Mouse (Mus musculus) gonadal fat pad, adult 2 months (tissue): ENCODE results near the gene Pgm5. TPM values are rescaled to one million over a fixed set of nuclear protein-coding genes. Genes with fewer than 3 reads are reported as not detected.

ENCODE experiments used
- DNase-seq: peaks from one replicate; pipeline ENCODE4 v3.0.0-alpha.2; 2012; ENCODE audit warnings: low read depth
- polyA plus RNA-seq: library from polyadenylated mRNA; depleted of rRNA; stranded (reverse); fragments of >200 nt; gene quantifications from 2 replicates; pipeline ENCODE4 v1.2.3, GENCODE M21; 2012

The Pgm5 gene
- polyA plus RNA-seq, 1 experiment = 45.2 TPM

- no peak for DNase-seq
Measured at GRCm38 (mm10) chr19:24871037-24871635, 9.5 kb upstream of the Pgm5 start.

- DNase-seq = no peak
Measured at GRCm38 (mm10) chr19:24865436-24865835, 3.8 kb upstream of the Pgm5 start.

GRCm38 (mm10) chr19:24861276-24861611 lies 411 bp downstream of the Pgm5 start:
- DNase-seq = no peak

DNA sequence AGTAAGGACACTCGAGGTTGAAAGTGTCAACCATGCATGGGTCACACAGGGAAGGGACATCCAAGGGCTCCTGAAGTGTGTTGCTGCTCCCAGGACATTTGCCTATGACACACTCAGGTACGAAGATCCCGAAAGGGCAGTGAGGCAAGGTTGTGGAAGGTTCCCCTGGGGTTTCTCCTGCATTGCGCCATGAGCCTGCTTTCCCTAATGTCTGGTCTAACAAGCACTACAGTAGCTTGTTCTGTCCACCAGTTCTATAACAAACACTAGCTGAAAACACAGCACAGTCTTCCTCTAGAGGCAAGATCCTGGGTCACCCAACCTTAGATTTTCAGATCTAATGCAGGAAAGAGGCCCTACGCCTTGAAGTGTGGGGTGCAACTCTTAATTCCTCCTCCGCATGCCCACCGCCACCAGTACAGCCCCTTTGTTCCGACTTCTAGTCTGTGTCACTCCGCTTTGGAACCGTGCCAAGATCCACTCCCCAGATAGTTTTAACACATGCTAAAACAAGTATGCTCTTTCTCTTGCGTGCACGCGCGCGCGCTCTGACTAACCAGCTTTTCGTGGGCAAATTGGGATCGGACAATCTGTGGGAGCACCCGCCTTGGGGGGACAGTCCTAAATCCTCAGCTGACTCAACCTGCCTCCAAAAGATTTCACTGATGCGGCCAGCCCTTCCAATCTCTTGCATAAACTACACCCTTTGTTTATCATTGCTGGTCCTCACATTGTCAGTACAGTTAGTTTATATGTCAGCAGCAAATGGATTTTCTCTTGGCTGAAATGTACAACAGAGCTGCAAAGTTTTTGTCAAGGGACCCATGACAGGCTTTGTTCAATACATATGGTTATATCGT lies 10.0 kb downstream of the Pgm5 start:
- DNase-seq = no peak

- no peak for DNase-seq
Measured at GRCm38 (mm10) chr19:24848844-24849243, 12.8 kb downstream of the Pgm5 start.

- DNase-seq = no peak
Measured at GRCm38 (mm10) chr19:24848345-24848744, 13.3 kb downstream of the Pgm5 start.

GRCm38 (mm10) chr19:24845007-24845546 lies 16.6 kb downstream of the Pgm5 start:
- no peak for DNase-seq

DNA sequence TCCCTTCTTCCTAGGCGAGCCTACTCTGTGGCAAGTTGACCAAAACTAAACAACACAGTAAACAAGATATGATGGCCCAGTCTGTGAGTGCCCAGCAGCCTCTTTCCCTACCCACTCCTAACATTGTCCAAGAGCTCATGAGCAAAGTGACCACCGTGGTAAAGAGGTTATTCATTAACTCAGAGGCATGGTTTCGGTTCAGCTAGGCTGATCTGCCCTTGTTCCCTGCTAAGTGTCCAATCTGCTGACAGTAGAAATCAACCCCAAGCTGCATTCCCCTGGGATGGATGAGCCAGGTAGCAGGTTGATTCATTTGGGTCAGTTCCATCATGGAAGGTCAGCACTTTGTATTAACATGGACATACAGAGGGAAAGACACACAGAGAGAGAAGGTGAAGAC lies 19.6 kb downstream of the Pgm5 start:
- no peak for DNase-seq

- no peak for DNase-seq
Measured at GRCm38 (mm10) chr19:24824517-24824916, 37.1 kb downstream of the Pgm5 start.

- DNase-seq = no peak
Measured at GRCm38 (mm10) chr19:24815661-24816221, 45.9 kb downstream of the Pgm5 start.

- DNase-seq = no peak
Measured at GRCm38 (mm10) chr19:24812861-24813293, 48.8 kb downstream of the Pgm5 start.

DNA sequence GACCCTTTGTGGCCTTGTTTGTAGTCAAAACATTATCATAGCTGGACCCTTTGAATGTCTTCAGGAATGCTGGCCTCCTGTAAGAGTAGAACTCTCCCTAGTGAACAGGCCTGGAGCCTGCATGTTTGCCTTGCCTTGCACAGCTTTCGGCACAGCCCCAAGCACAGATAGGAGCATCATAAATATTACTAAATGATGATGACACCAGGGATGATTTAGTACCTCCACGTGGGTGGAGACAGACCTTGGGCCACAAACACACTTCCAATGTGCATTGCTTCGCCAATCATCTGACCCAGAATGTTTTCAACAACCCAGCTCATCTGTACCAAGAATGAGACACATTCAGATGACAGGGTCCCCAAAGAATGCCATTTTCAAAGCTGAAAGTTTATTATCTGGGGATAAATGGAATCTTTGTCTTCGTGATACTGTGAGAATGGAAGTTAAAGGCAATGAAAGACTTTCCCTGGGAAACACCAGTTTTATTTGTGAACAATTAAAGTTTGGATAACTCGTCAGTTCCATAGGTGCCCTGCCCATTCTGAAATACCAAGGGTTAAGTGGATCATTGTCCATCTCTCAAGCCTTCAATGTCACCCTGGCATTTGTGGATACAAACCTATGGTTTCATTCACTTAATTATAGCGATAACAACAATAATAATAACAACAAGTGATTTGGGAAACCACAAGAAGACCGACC lies 49.4 kb downstream of the Pgm5 start:
- DNase-seq = no peak

GRCm38 (mm10) chr19:24811451-24811850 lies 50.2 kb downstream of the Pgm5 start:
- no peak for DNase-seq

- no peak for DNase-seq
Measured at GRCm38 (mm10) chr19:24806013-24806412, 55.6 kb downstream of the Pgm5 start.

- no peak for DNase-seq
Measured at GRCm38 (mm10) chr19:24797606-24798005, 64.0 kb downstream of the Pgm5 start.

DNA sequence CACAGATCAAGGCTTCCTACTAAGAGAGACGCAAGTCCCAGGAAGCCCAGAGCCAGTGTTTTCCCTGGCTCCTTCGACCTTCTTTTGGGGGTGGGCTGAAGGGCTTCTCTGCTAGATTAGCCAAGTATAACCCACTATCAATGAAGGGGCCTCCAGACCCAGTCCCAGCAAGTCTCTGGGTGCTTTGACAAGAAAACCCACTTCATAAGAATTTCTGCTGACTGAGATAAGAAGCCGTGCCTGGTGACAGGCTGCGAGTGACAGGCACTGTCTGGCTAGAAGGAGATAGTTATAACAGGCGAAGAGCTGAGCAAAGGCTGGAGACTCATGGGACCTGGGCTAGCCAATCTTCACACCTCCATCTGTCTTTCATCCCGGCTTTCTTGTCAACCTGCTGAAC lies 67.3 kb downstream of the Pgm5 start:
- DNase-seq = no peak

DNA sequence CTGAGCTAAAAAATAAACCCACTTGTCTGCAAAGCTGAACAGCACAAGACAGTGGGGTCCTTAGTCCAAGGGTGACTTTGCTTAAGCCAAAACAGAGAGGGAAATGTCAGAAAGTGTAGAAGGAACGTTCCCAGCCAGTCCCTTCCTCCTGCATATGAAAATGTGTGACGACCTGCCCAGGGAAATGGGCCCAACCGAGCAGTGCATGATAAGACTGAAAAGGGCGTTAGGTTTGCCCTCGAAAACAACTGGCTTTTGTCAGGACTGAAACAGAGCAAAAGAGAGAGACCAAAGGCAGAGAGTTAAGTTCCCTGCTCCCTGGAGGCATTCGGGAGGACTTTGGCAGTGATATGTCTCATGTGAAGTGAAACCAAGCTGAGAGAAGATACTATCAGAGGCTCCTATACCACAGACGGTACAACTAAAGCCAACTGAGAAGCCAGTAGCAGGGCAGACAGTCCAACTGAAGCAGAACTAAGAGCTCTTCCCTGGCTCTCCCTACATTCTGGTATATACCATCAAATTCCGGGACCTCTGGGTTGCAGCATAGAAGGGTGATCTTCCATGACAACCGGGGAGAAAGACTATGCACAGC lies 68.0 kb downstream of the Pgm5 start:
- no peak for DNase-seq

DNA sequence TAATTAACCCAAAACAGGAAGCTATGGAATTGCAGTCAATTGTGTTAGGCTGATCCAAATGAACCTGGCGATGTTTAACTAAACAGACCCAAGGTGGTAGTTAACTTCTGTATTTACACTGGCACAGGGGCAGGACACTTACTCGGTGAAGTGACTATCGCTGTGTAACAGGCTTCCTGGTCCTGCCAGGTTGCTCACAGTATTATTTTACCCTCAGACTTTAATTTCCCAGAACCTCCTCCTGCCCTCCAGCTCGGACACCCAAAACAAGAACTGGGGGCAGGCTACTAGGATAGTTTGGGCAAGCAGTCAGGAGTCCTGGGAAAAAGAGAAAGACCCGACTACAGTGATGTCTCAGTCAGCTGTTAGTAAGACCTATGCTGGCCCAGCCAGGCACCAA lies 68.8 kb downstream of the Pgm5 start:
- no peak for DNase-seq

- DNase-seq = no peak
Measured at GRCm38 (mm10) chr19:24785898-24786297, 75.8 kb downstream of the Pgm5 start.

DNA sequence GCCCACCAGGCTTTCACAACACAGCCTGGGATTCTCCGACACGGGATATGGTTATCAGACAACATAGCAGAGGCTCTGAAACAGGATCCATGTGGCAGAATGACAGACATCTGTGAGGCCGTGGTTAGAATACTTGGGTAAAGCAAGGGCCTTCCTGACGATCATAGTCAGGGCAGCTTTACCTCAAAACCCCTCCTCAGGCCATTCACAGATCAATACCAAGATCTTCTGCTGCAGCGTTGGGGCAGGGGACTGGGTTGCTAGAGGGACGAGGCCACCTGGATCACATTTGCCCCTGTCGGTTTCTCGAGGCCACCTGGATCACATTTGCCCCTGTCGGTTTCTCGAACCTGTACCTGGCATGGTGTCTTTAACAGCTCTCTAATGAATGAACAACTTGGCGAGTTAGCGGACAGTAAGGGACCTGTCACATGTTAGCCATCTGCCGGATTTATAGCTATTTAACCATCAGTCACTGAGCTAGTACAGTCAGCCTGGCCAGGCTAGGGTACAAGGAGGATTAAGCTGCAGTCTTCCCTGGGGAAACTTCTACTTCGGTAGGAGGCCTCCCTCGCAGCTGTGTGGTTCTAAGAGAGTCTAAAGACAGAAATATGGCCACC lies 76.5 kb downstream of the Pgm5 start:
- DNase-seq = no peak

DNA sequence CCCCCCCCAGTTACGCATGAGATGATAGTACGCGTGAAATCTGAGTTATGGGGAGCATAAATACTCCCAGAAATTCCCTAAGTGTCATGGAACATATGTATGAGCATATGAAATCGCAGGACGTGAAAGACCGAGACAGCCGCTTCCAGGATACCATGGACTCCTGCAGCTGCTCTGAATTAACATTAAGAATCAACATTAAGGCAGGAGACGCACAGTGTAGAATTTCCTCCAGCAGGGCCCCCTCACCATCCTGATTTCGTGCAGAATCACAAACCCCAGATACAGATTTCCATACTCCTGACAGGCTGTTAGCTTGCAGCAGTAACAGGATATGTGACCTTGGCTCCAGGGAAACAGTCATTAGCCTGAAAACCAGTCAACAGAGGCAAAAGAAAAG lies 77.9 kb downstream of the Pgm5 start:
- DNase-seq = no peak
